Mouse (Mus musculus) MEL (cell line): ENCODE results near the gene Nlrc4. TPM values are rescaled to one million over a fixed set of nuclear protein-coding genes. Genes with fewer than 3 reads are reported as not detected.

ENCODE experiments used
- DNase-seq: peaks from one replicate; pipeline ENCODE4 v3.0.0; 2011; ENCODE audit warnings: low read depth, low spot score
- H3K27ac ChIP-seq: 2 replicates; pipeline ENCODE4 v1.5.1; 2012; ENCODE audit warnings: low read depth, mild to moderate bottlenecking, control low read depth, low read length, moderate library complexity; ENCODE audit not compliant: control insufficient read depth
- H3K27me3 ChIP-seq, 2 experiments: fragments of 150-350 bp in 1 of 2; sonication (generic) in 1 of 2; 2 replicates each; pipeline ENCODE4 v1.6.1; 2012; ENCODE audit warnings: low read length in 2 of 2, mild to moderate bottlenecking in 2 of 2, improper control_type of control experiment in 1 of 2, moderate library complexity in 1 of 2; ENCODE audit not compliant: insufficient read depth in 2 of 2, control insufficient read depth in 1 of 2
- H3K36me3 ChIP-seq, 2 experiments: 2 replicates each; pipeline ENCODE4 v1.6.1; 2012 to 2014; ENCODE audit warnings: low read length in 2 of 2, improper control_type of control experiment in 1 of 2, inconsistent platforms in 1 of 2, mild to moderate bottlenecking in 1 of 2; ENCODE audit not compliant: insufficient read depth in 2 of 2, control insufficient read depth in 1 of 2
- H3K4me1 ChIP-seq, 2 experiments: fragments of 150-350 bp in 1 of 2; sonication (generic) in 1 of 2; 2 replicates each; pipeline ENCODE4 v1.6.1; 2012; ENCODE audit warnings: low read length in 2 of 2, improper control_type of control experiment in 1 of 2, mild to moderate bottlenecking in 1 of 2; ENCODE audit not compliant: insufficient read depth in 2 of 2, control insufficient read depth in 1 of 2
- H3K4me3 ChIP-seq, 2 experiments: fragments of 150-350 bp in 1 of 2; sonication (generic) in 1 of 2; 2 replicates each; pipeline ENCODE4 v1.5.1; 2012; ENCODE audit warnings: low read depth in 2 of 2, low read length in 2 of 2, mild to moderate bottlenecking in 2 of 2, moderate library complexity in 2 of 2, control low read depth in 1 of 2, improper control_type of control experiment in 1 of 2; ENCODE audit not compliant: control insufficient read depth in 1 of 2, insufficient read depth in 1 of 2
- H3K79me2 ChIP-seq: 2 replicates; pipeline ENCODE4 v1.6.1; 2012; ENCODE audit warnings: mild to moderate bottlenecking, low read length, moderate library complexity; ENCODE audit not compliant: control insufficient read depth, poor library complexity, insufficient read depth
- H3K9ac ChIP-seq: 2 replicates; pipeline ENCODE4 v1.6.1; 2012; ENCODE audit warnings: low read depth, mild to moderate bottlenecking, control low read depth, low read length, moderate library complexity; ENCODE audit not compliant: control insufficient read depth, poor library complexity, severe bottlenecking
- H3K9me3 ChIP-seq: fragments of 150-350 bp; sonication (generic); replicated peaks from 2 replicates; pipeline ENCODE4 v1.6.1; 2012; ENCODE audit warnings: mild to moderate bottlenecking, low read length, improper control_type of control experiment, moderate library complexity; ENCODE audit not compliant: insufficient read depth
- CHD2 ChIP-seq: IDR thresholded peaks from 2 replicates; pipeline ENCODE4 v1.6.1; 2011; ENCODE audit warnings: low read length, improper control_type of control experiment
- CTCF ChIP-seq, 3 experiments: IDR thresholded peaks in 2 of 3; conservative IDR thresholded peaks in 1 of 3; 2 replicates each; pipeline ENCODE4 v1.5.1; 2011 to 2012; ENCODE audit warnings: low read length in 3 of 3, low read depth in 2 of 3, mild to moderate bottlenecking in 2 of 3, improper control_type of control experiment in 1 of 3, inconsistent platforms in 1 of 3, mixed read lengths in 1 of 3, moderate library complexity in 1 of 3; ENCODE audit not compliant: control insufficient read depth in 1 of 3, insufficient read depth in 1 of 3, poor library complexity in 1 of 3, severe bottlenecking in 1 of 3
- E2F4 ChIP-seq: IDR thresholded peaks from 2 replicates; pipeline ENCODE4 v1.6.1; 2011; ENCODE audit warnings: low read depth, low read length, improper control_type of control experiment, borderline replicate concordance
- EP300 ChIP-seq, 2 experiments: IDR thresholded peaks; 2 replicates each; pipeline ENCODE4 v1.6.1; 2011; ENCODE audit warnings: improper control_type of control experiment in 2 of 2, low read length in 2 of 2, low read depth in 1 of 2, mild to moderate bottlenecking in 1 of 2
- GABPA ChIP-seq: IDR thresholded peaks from 2 replicates; pipeline ENCODE4 v1.6.1; 2012; ENCODE audit warnings: low read depth, mild to moderate bottlenecking, inconsistent platforms, low read length, improper control_type of control experiment, moderate library complexity
- HCFC1 ChIP-seq: IDR thresholded peaks from 2 replicates; pipeline ENCODE4 v1.6.1; 2012; ENCODE audit warnings: low read depth, mild to moderate bottlenecking, inconsistent platforms, low read length, improper control_type of control experiment, moderate library complexity
- MAX ChIP-seq: IDR thresholded peaks from 2 replicates; pipeline ENCODE4 v1.6.1; 2011; ENCODE audit warnings: low read length, improper control_type of control experiment
- MAZ ChIP-seq: IDR thresholded peaks from 2 replicates; pipeline ENCODE4 v1.6.1; 2012; ENCODE audit warnings: low read depth, mild to moderate bottlenecking, inconsistent platforms, low read length, improper control_type of control experiment
- MEF2A ChIP-seq: IDR thresholded peaks from 2 replicates; pipeline ENCODE4 v1.6.1; 2014; ENCODE audit warnings: low read depth, mild to moderate bottlenecking, inconsistent platforms, low read length, improper control_type of control experiment; ENCODE audit not compliant: poor library complexity, insufficient replicate concordance, severe bottlenecking; ENCODE audit errors: extremely low read depth
- MYB ChIP-seq: IDR thresholded peaks from 2 replicates; pipeline ENCODE4 v1.6.1; 2011; ENCODE audit warnings: mild to moderate bottlenecking, low read depth, low read length, improper control_type of control experiment
- NELFE ChIP-seq: IDR thresholded peaks from 2 replicates; pipeline ENCODE4 v1.6.1; 2011; ENCODE audit warnings: low read depth, low read length, improper control_type of control experiment
- NRF1 ChIP-seq: IDR thresholded peaks from 2 replicates; pipeline ENCODE4 v1.6.1; 2014; ENCODE audit warnings: low read depth, mild to moderate bottlenecking, inconsistent platforms, low read length, improper control_type of control experiment, moderate library complexity; ENCODE audit not compliant: poor library complexity, insufficient read depth, severe bottlenecking
- POLR2A ChIP-seq, 2 experiments: IDR thresholded peaks; 2 replicates each; pipeline ENCODE4 v1.6.1; 2011 to 2012; ENCODE audit warnings: low read length in 2 of 2, mild to moderate bottlenecking in 2 of 2, control low read depth in 1 of 2, improper control_type of control experiment in 1 of 2, low read depth in 1 of 2, moderate library complexity in 1 of 2; ENCODE audit not compliant: control insufficient read depth in 1 of 2, insufficient read depth in 1 of 2, poor library complexity in 1 of 2
- RAD21 ChIP-seq: IDR thresholded peaks from 2 replicates; pipeline ENCODE4 v1.6.1; 2011; ENCODE audit warnings: mild to moderate bottlenecking, low read depth, low read length, improper control_type of control experiment
- SMC3 ChIP-seq: IDR thresholded peaks from 2 replicates; pipeline ENCODE4 v1.6.1; 2011; ENCODE audit warnings: low read depth, low read length, improper control_type of control experiment
- TBP ChIP-seq: IDR thresholded peaks from 2 replicates; pipeline ENCODE4 v1.8.0; 2011; ENCODE audit warnings: low read depth, low read length, improper control_type of control experiment
- UBTF ChIP-seq: IDR thresholded peaks from 2 replicates; pipeline ENCODE4 v1.6.1; 2012; ENCODE audit warnings: low read depth, mild to moderate bottlenecking, inconsistent platforms, low read length, improper control_type of control experiment, moderate library complexity, borderline replicate concordance; ENCODE audit not compliant: insufficient read depth
- ZC3H11A ChIP-seq: IDR thresholded peaks from 2 replicates; pipeline ENCODE4 v1.6.1; 2012; ENCODE audit warnings: low read depth, mild to moderate bottlenecking, inconsistent platforms, low read length, improper control_type of control experiment
- polyA plus RNA-seq, 2 experiments: library from polyadenylated mRNA; stranded (reverse) in 1 of 2; unstranded in 1 of 2; fragments of >175 nt in 1 of 2; fragments of >200 nt in 1 of 2; gene quantifications; 2 replicates each; pipeline versions ENCODE4 v1.2.1 to v1.2.4; 2012; ENCODE audit warnings: low replicate concordance in 2 of 2, low read depth in 1 of 2; ENCODE audit not compliant: insufficient read length in 2 of 2, insufficient read depth in 1 of 2, missing spikeins in 1 of 2
- total RNA-seq: library from RNA; depleted of rRNA; stranded (reverse); fragments of 300-350 nt; gene quantifications from 2 replicates; pipeline ENCODE4 v1.2.3, GENCODE M21; 2012

Gene Nlrc4
- total and polyA plus RNA-seq, 3 experiments = 0.04 to 0.47 TPM; not detected in 1

DNA sequence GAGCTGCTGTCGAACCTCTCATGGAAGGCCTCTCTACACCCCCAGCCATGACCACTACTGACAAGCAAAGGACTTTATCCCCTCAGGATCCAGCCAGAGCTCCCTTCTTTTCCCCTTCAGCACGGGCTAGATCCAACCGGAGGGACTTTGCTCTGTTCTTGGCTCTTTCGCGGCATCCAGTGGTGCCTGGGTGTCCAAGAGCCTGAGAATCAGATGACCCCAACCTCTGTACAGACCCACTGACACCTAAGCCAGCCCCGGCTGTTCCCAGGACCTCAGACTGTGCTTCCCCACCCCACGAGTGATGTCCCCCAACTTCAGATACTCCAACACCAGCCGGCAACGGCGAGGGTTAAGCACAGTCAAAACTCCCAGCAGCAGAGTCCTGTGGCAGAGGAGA is 9.2 kb downstream of the Nlrc4 start:
- no peak for DNase-seq
- H3K9ac ChIP-seq = no peak overlapping the region
- no peaks in the 10 kb centered on the region for H3K9me3 ChIP-seq
- H3K4me1 ChIP-seq = no peaks in the 10 kb centered on the region
- TF ChIP-seq SMC3 = no peak
- no peak for TF ChIP-seq CHD2
- no peak for TF ChIP-seq POLR2A (IDR thresholded peaks at IDR 0.05; ENCODE audit: control insufficient read depth in 1 of 2, insufficient read depth in 1 of 2, low read depth in 1 of 2, low read length in 2 of 2, poor library complexity in 1 of 2)
- TF ChIP-seq MAZ = no peak
- TF ChIP-seq ZC3H11A = no peak
- TF ChIP-seq CTCF (IDR thresholded peaks at IDR 0.05 in 2 of 3, conservative IDR thresholded peaks at IDR 0.05 in 1 of 3; ENCODE audit: control insufficient read depth in 1 of 3, insufficient read depth in 1 of 3, low read depth in 2 of 3, low read length in 3 of 3, poor library complexity in 1 of 3, severe bottlenecking in 1 of 3) = no peak
- TF ChIP-seq GABPA = no peak
- H3K27me3 ChIP-seq = no peaks in the 10 kb centered on the region
- no peaks in the 10 kb centered on the region for H3K79me2 ChIP-seq
- H3K27ac ChIP-seq = no peak overlapping the region
- no peak overlapping the region for H3K4me3 ChIP-seq
- H3K36me3 ChIP-seq = no peaks in the 10 kb centered on the region

DNA sequence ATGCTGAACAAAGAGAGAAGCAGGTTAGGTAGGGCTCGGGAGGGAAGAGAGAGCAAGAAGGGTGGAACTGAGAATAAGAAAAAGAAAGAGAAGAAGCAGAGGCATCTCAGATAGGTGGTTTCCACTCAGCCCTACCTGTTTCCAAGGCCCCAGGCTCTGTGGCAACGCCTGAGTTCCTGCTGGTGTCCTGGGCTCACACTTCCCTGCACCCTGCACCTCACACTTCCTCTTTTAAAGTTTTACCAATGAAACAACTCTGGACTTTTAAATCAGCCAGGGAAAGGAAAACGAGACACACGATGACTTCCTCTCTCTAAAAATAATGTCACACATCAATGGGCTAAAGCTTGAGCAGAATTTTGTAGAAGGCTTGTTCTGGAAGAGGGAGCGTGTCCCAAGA is 18.5 kb downstream of the Nlrc4 start:
- Histone ChIP-seq H3K36me3 (peaks cover 0 to 6% of the 10 kb centered on the region in 2 experiments; a peak in 2 of 4 replicates), H3K4me3 (no peak overlapping the region), H3K27ac (no peak overlapping the region), H3K27me3 (no peaks in the 10 kb centered on the region), H3K79me2 (no peaks in the 10 kb centered on the region), H3K9me3 (no peaks in the 10 kb centered on the region), H3K4me1 (peaks cover 0 to 6% of the 10 kb centered on the region in 2 experiments; a peak in 2 of 4 replicates), H3K9ac (no peak overlapping the region)
- DNase-seq = peak; percentile 74
- TF ChIP-seq EP300 (IDR thresholded peaks at IDR 0.05; ENCODE audit: low read depth in 1 of 2, low read length in 2 of 2) = no peak
- TF ChIP-seq TBP = peak; percentile 81

DNA sequence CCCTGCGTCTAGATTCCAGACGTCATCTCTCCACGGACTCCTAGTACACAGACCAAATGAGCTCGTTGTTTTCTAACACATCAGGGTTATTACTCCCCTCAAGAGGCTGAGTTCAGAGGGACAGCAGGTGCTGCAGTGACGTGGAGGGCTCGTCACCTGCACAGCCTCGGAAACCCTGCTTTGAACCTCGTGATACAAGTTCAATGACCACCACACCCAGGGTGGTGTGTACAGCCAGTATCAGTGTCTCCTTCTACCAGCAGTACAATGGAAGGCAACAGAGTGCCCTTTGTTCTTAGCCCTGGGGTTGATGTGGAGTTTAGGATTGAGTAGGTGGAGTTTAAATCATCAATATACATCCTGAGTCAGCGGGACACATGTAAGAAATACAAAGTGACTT is 21.2 kb downstream of the Nlrc4 start:
- TF ChIP-seq HCFC1 (no peak), TBP (no peak), NELFE (no peak), RAD21 (no peak), NRF1 (no peak), UBTF (no peak), MYB (no peak), MAX (no peak), CHD2 (no peak), E2F4 (no peak), MEF2A (no peak), ZC3H11A (no peak)
- TF ChIP-seq, all 39 proteins: peak for 0
- no peak overlapping the region for H3K27ac ChIP-seq
- no peak overlapping the region for H3K4me3 ChIP-seq
- H3K9me3 ChIP-seq = no peaks in the 10 kb centered on the region
- peaks cover 0 to 6% of the 10 kb centered on the region in 2 experiments; a peak in 2 of 4 replicates for H3K4me1 ChIP-seq
- no peak overlapping the region for H3K9ac ChIP-seq
- H3K27me3 ChIP-seq = no peaks in the 10 kb centered on the region
- no peak for DNase-seq
- peaks cover 0 to 6% of the 10 kb centered on the region in 2 experiments; a peak in 2 of 4 replicates for H3K36me3 ChIP-seq
- H3K79me2 ChIP-seq = no peaks in the 10 kb centered on the region
